Mouse (Mus musculus): ENCODE data around the gene St8sia6.

- TF ChIP-seq CTCF (IDR thresholded peaks at IDR 0.05; ENCODE audit: extremely low read depth, insufficient read length, insufficient replicate concordance, low read depth, low read length) (no peak), POLR2A (IDR thresholded peaks at IDR 0.05; ENCODE audit: low read depth, low read length) (no peak)
Observed at GRCm38 (mm10) chr2:13755733-13756132, 38.1 kb downstream of the St8sia6 start.

All from small intestine, adult 2 months (tissue).